ENCODE assay signal across 17 mouse cellular contexts in genomic region chr19:26834564-26834963, GRCm38 (mm10). TPM values are rescaled to one million over a fixed set of nuclear protein-coding genes. Genes with fewer than 3 reads are reported as not detected.
A peak's percentile ranks its signal among the peaks of the same experiment; 100 is the strongest.
DNase-seq lines count a peak whose midpoint lies in the region; ATAC-seq and TF ChIP-seq lines count a peak whose summit lies in the region.
"Had no signal": no experiment of that assay in that cellular context is flagged by ENCODE, and none has a peak within 500 bp of the region (broad histone marks: within the 10 kb centered on the region; RNA-seq: fewer than 3 reads in every experiment).

No protein-coding gene starts in this region.

- no peaks in the 10 kb centered on the region for H3K36me3 ChIP-seq in heart, embryonic 10.5 days
- H3K36me3 ChIP-seq in liver, postnatal 0 days (replicated peaks; ENCODE audit: insufficient read depth, low read length) = no peaks in the 10 kb centered on the region
- no peaks in the 10 kb centered on the region for H3K36me3 ChIP-seq in liver, embryonic 11.5 days (ENCODE audit: control insufficient read depth, insufficient read depth, low read length)
- H3K36me3 ChIP-seq: embryonic facial prominence, embryonic 12.5 days; limb, embryonic 13.5 days had no signal

- H3K27ac ChIP-seq in heart, embryonic 10.5 days = no peak overlapping the region
- H3K27ac ChIP-seq in liver, postnatal 0 days (ENCODE audit: low read depth) = no peak overlapping the region
- H3K27ac ChIP-seq in liver, embryonic 11.5 days (ENCODE audit: low read depth, low read length) = no peak overlapping the region
- H3K27ac ChIP-seq: embryonic facial prominence, embryonic 12.5 days; limb, embryonic 13.5 days had no signal

- no peaks in the 10 kb centered on the region for H3K9me3 ChIP-seq in heart, embryonic 10.5 days
- H3K9me3 ChIP-seq in liver, postnatal 0 days (ENCODE audit: low read length) = no peaks in the 10 kb centered on the region; the same call in 1 of the 2 replicates
- no peaks in the 10 kb centered on the region for H3K9me3 ChIP-seq in liver, embryonic 11.5 days (ENCODE audit: control insufficient read depth, low read length)
- H3K9me3 ChIP-seq: embryonic facial prominence, embryonic 12.5 days; limb, embryonic 13.5 days had no signal

- TF ChIP-seq EP300 in liver, postnatal 0 days (IDR thresholded peaks at IDR 0.05; ENCODE audit: low read depth) = no peak

- H3K27me3 ChIP-seq in heart, embryonic 10.5 days (ENCODE audit: insufficient read depth, poor library complexity, severe bottlenecking) = no peaks in the 10 kb centered on the region
- H3K27me3 ChIP-seq in liver, postnatal 0 days (ENCODE audit: insufficient read depth, low read length) = no peaks in the 10 kb centered on the region
- H3K27me3 ChIP-seq in liver, embryonic 11.5 days (replicated peaks; ENCODE audit: control insufficient read depth, insufficient read depth, low read length) = no peaks in the 10 kb centered on the region
- H3K27me3 ChIP-seq: embryonic facial prominence, embryonic 12.5 days; limb, embryonic 13.5 days had no signal

- H3K4me3 ChIP-seq in heart, embryonic 10.5 days = no peak overlapping the region
- H3K4me3 ChIP-seq in liver, postnatal 0 days (ENCODE audit: low read depth, low read length) = no peak overlapping the region
- no peak overlapping the region for H3K4me3 ChIP-seq in liver, embryonic 11.5 days (ENCODE audit: low read depth, low read length)
- H3K4me3 ChIP-seq: embryonic facial prominence, embryonic 12.5 days; limb, embryonic 13.5 days had no signal

- TF ChIP-seq CTCF in liver, postnatal 0 days (IDR thresholded peaks at IDR 0.05; ENCODE audit: low read depth) = peak; percentile 53

- no peaks in the 10 kb centered on the region for H3K4me1 ChIP-seq in heart, embryonic 10.5 days
- no peaks in the 10 kb centered on the region for H3K4me1 ChIP-seq in liver, postnatal 0 days (ENCODE audit: insufficient read depth)
- H3K4me1 ChIP-seq in liver, embryonic 11.5 days (replicated peaks; ENCODE audit: control insufficient read depth, insufficient read depth, low read length) = no peaks in the 10 kb centered on the region
- H3K4me1 ChIP-seq: embryonic facial prominence, embryonic 12.5 days; limb, embryonic 13.5 days had no signal

- ATAC-seq in liver, postnatal 0 days = no peak
- ATAC-seq in liver, embryonic 11.5 days (replicated peaks; ENCODE audit: low FRiP score) = no peak
- ATAC-seq: activated CD4-positive, CD25-positive, alpha-beta regulatory T cell, adult 4 months; inflammation-experienced regulatory T-cells, adult 6 months had no signal

- no peak overlapping the region for H3K9ac ChIP-seq in liver, postnatal 0 days (replicated peaks)
- no peak overlapping the region for H3K9ac ChIP-seq in liver, embryonic 11.5 days (ENCODE audit: low read depth, low read length)
- H3K9ac ChIP-seq: embryonic facial prominence, embryonic 12.5 days; limb, embryonic 13.5 days had no signal

- no peak overlapping the region for H3K4me2 ChIP-seq in liver, postnatal 0 days (ENCODE audit: low read depth, low read length)
- no peak overlapping the region for H3K4me2 ChIP-seq in liver, embryonic 11.5 days
- H3K4me2 ChIP-seq: embryonic facial prominence, embryonic 12.5 days; limb, embryonic 13.5 days had no signal

- peak; percentile 9 for DNase-seq in heart, embryonic 10.5 days (ENCODE audit: low spot score)
- no peak for DNase-seq in heart, adult 18-20 months
- no peak for DNase-seq in liver, postnatal 0 days
- DNase-seq in liver, embryonic 11.5 days (ENCODE audit: low spot score) = no peak
- DNase-seq in adipocyte (ENCODE audit: low spot score) = peak; percentile 30
- DNase-seq in lung, postnatal 36 days = peak; percentile 27
- DNase-seq in gastrocnemius, postnatal 10 days = no peak
- no peak for DNase-seq in embryo, embryonic 10.5 days (ENCODE audit: low spot score)
- DNase-seq: gastrocnemius, postnatal 14 days had no signal

RNA-seq across cellular contexts. Expression of gene Gm815, which starts 51.1 kb away (rescaled TPM):
- not detected in 2 replicates for polyA plus RNA-seq in heart, embryonic 10.5 days (2016; fragmentation: Nextera tagmentation; extraction: Ambion mirVana)
- total RNA-seq in heart, adult 18-20 months (2021) = not detected
- not detected in 2 replicates for polyA plus RNA-seq in liver, postnatal 0 days (2015; fragmentation: Nextera tagmentation; extraction: Ambion mirVana)
- not detected in 2 replicates for polyA plus RNA-seq in liver, embryonic 11.5 days (2014; fragmentation: Nextera tagmentation; extraction: Ambion mirVana)
- not detected for total RNA-seq in gastrocnemius, postnatal 10 days (2021)
- total RNA-seq: gastrocnemius, postnatal 14 days; layer of hippocampus, postnatal 10 days had no signal
- polyA plus RNA-seq: activated CD4-positive, CD25-positive, alpha-beta regulatory T cell, adult 4 months; embryonic facial prominence, embryonic 12.5 days; forebrain, embryonic 11.5 days; heart, embryonic 16.5 days; inflammation-experienced regulatory T-cells, adult 6 months; limb, embryonic 13.5 days; stomach, embryonic 14.5 days had no signal

Comparison
In these comparisons a context has a peak if more than half of its experiments do, and no peak if none do; other contexts are left out.
1. DNase-seq: peak in heart, embryonic 10.5 days (single experiment), adipocyte (single experiment) and lung, postnatal 36 days (single experiment); none in heart, adult 18-20 months (0 of 2), liver, postnatal 0 days (single experiment), liver, embryonic 11.5 days (single experiment), gastrocnemius, postnatal 10 days (single experiment) and embryo, embryonic 10.5 days (single experiment).